Comparison of ENCODE assay signal across 8 mouse cellular contexts in the genomic region with DNA sequence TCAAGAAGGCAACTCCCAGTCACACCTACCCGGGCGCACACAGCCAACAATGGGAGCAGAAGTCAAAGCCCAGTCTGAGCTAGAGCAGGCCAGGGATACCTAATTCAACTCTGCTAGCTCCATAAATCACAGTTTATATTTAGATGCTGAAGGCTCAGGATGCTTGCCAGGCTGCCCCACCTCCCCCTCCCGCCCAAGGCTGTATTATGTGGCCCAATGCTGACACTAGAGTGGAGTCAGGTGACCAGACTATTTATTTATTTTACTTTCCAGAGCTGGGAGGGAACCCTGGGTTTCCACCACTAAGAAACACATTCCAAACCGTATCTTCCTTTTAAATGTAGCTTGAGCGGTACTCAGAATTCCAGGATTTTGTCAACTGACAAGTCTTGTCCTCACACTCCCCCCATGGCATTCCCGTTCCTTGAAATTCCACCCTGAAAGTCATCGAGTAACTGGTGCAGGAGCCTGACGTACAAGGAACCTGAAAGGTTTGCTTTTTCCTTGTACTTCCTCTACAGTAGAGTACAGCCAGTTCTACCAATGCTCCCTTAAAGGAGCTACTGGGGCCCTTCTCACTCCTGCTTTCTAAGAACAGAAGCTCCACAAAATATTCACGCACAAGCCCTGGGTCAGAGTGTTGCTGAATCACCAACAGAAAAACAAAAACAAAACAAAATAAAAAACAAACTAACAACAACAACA. TPM values are rescaled to one million over a fixed set of nuclear protein-coding genes. Genes with fewer than 3 reads are reported as not detected.
DNase-seq lines count a peak whose midpoint lies in the region; ATAC-seq lines count a peak whose summit lies in the region.

No protein-coding gene starts in this region.

- no peak overlapping the region for H3K27ac ChIP-seq in embryonic facial prominence, embryonic 12.5 days
- no peak overlapping the region for H3K27ac ChIP-seq in intestine, embryonic 15.5 days
- no peak overlapping the region for H3K27ac ChIP-seq in lung, embryonic 16.5 days (ENCODE audit: low read length)
- H3K27ac ChIP-seq in hindbrain, embryonic 16.5 days (ENCODE audit: low read depth, low read length) = no peak overlapping the region
- H3K27ac ChIP-seq in hindbrain, embryonic 12.5 days = no peak overlapping the region

- H3K4me3 ChIP-seq in embryonic facial prominence, embryonic 12.5 days = no peak overlapping the region
- no peak overlapping the region for H3K4me3 ChIP-seq in intestine, embryonic 15.5 days (replicated peaks)
- H3K4me3 ChIP-seq in lung, embryonic 16.5 days (ENCODE audit: low read length) = no peak overlapping the region
- H3K4me3 ChIP-seq in hindbrain, embryonic 16.5 days (ENCODE audit: low read length) = no peak overlapping the region
- H3K4me3 ChIP-seq in hindbrain, embryonic 12.5 days = no peak overlapping the region

- DNase-seq in NIH3T3 (ENCODE audit: low read depth) = peak; percentile 94
- no peak for DNase-seq in thymus, postnatal 10 days (ENCODE audit: low spot score in 2 of 2)
- no peak for DNase-seq in right cerebral cortex, adult 2 months (ENCODE audit: low spot score in 2 of 2)

- H3K4me2 ChIP-seq in embryonic facial prominence, embryonic 12.5 days (replicated peaks) = 0 out of 2 replicates have a peak overlapping the region, but pooled peaks have one; percentile 0
- H3K4me2 ChIP-seq in intestine, embryonic 15.5 days (replicated peaks) = no peak overlapping the region
- no peak overlapping the region; the same call in 1 of the 2 replicates for H3K4me2 ChIP-seq in lung, embryonic 16.5 days (ENCODE audit: low read depth, low read length)
- no peak overlapping the region for H3K4me2 ChIP-seq in hindbrain, embryonic 16.5 days (ENCODE audit: low read length)
- no peak overlapping the region for H3K4me2 ChIP-seq in hindbrain, embryonic 12.5 days (replicated peaks)

- peaks cover 15% of the 10 kb centered on the region for H3K36me3 ChIP-seq in embryonic facial prominence, embryonic 12.5 days
- H3K36me3 ChIP-seq in intestine, embryonic 15.5 days = peaks cover 7% of the 10 kb centered on the region; the same call in 1 of the 2 replicates
- H3K36me3 ChIP-seq in lung, embryonic 16.5 days (ENCODE audit: control insufficient read depth, insufficient read depth, low read length) = peaks cover 9% of the 10 kb centered on the region
- peaks cover 8% of the 10 kb centered on the region for H3K36me3 ChIP-seq in hindbrain, embryonic 16.5 days (ENCODE audit: control insufficient read depth, insufficient read depth, low read length)
- peaks cover 11% of the 10 kb centered on the region for H3K36me3 ChIP-seq in hindbrain, embryonic 12.5 days

- WGBS in embryonic facial prominence, embryonic 12.5 days = 58% methylated on average over 9 of the region's 9 CpGs
- WGBS in intestine, embryonic 15.5 days = 30% methylated on average over 9 of the region's 9 CpGs
- 22% methylated on average over 9 of the region's 9 CpGs for WGBS in lung, embryonic 16.5 days
- 82% methylated on average over 9 of the region's 9 CpGs for WGBS in hindbrain, embryonic 16.5 days
- WGBS in hindbrain, embryonic 12.5 days = 75% methylated on average over 9 of the region's 9 CpGs

- H3K9me3 ChIP-seq in embryonic facial prominence, embryonic 12.5 days = no peaks in the 10 kb centered on the region
- H3K9me3 ChIP-seq in intestine, embryonic 15.5 days = no peaks in the 10 kb centered on the region
- no peaks in the 10 kb centered on the region for H3K9me3 ChIP-seq in lung, embryonic 16.5 days (ENCODE audit: control insufficient read depth, low read length)
- H3K9me3 ChIP-seq in hindbrain, embryonic 16.5 days (ENCODE audit: control insufficient read depth, low read length) = no peaks in the 10 kb centered on the region
- H3K9me3 ChIP-seq in hindbrain, embryonic 12.5 days (replicated peaks) = no peaks in the 10 kb centered on the region

- peaks cover 10% of the 10 kb centered on the region; the same call in 1 of the 2 replicates for H3K4me1 ChIP-seq in embryonic facial prominence, embryonic 12.5 days
- H3K4me1 ChIP-seq in intestine, embryonic 15.5 days (replicated peaks) = peaks cover 6% of the 10 kb centered on the region
- peaks cover 12% of the 10 kb centered on the region for H3K4me1 ChIP-seq in lung, embryonic 16.5 days (replicated peaks; ENCODE audit: control insufficient read depth, insufficient read depth, low read length)
- H3K4me1 ChIP-seq in hindbrain, embryonic 16.5 days (ENCODE audit: control insufficient read depth, insufficient read depth, low read depth, low read length) = no peaks in the 10 kb centered on the region; the same call in 1 of the 2 replicates
- H3K4me1 ChIP-seq in hindbrain, embryonic 12.5 days = no peaks in the 10 kb centered on the region; the same call in 1 of the 2 replicates

- no peaks in the 10 kb centered on the region for H3K27me3 ChIP-seq in embryonic facial prominence, embryonic 12.5 days
- H3K27me3 ChIP-seq in intestine, embryonic 15.5 days (replicated peaks) = no peaks in the 10 kb centered on the region
- H3K27me3 ChIP-seq in lung, embryonic 16.5 days (ENCODE audit: control insufficient read depth, insufficient read depth, low read depth, low read length) = no peaks in the 10 kb centered on the region
- no peaks in the 10 kb centered on the region for H3K27me3 ChIP-seq in hindbrain, embryonic 16.5 days (replicated peaks; ENCODE audit: control insufficient read depth, insufficient read depth, low read length)
- no peaks in the 10 kb centered on the region for H3K27me3 ChIP-seq in hindbrain, embryonic 12.5 days

- no peak for ATAC-seq in embryonic facial prominence, embryonic 12.5 days (ENCODE audit: insufficient number of reproducible peaks, insufficient read depth, low FRiP score, low TSS enrichment)
- ATAC-seq in intestine, embryonic 15.5 days = peak; percentile 65
- peak; percentile 78 for ATAC-seq in lung, embryonic 16.5 days (ENCODE audit: low read depth)
- ATAC-seq in hindbrain, embryonic 16.5 days = no peak
- ATAC-seq in hindbrain, embryonic 12.5 days (ENCODE audit: low FRiP score) = no peak

- no peak overlapping the region for H3K9ac ChIP-seq in embryonic facial prominence, embryonic 12.5 days
- H3K9ac ChIP-seq in intestine, embryonic 15.5 days = no peak overlapping the region
- no peak overlapping the region for H3K9ac ChIP-seq in lung, embryonic 16.5 days (ENCODE audit: low read length)
- H3K9ac ChIP-seq in hindbrain, embryonic 16.5 days (ENCODE audit: low read depth, low read length) = no peak overlapping the region
- H3K9ac ChIP-seq in hindbrain, embryonic 12.5 days = no peak overlapping the region

RNA-seq across cellular contexts. Expression of a gene that starts 51.9 kb away (rescaled TPM):
- 142 and 146 TPM in 2 replicates for polyA plus RNA-seq in embryonic facial prominence, embryonic 12.5 days (2016; fragmentation: Nextera tagmentation; extraction: Ambion mirVana)
- polyA plus RNA-seq in intestine, embryonic 15.5 days (2015; fragmentation: Nextera tagmentation; extraction: Ambion mirVana) = 109 and 110 TPM in 2 replicates
- 125 and 130 TPM in 2 replicates for polyA plus RNA-seq in lung, embryonic 16.5 days (2015; fragmentation: Nextera tagmentation; extraction: Ambion mirVana)
- polyA plus RNA-seq in hindbrain, embryonic 16.5 days (2015; fragmentation: Nextera tagmentation; extraction: Ambion mirVana) = 86.0 and 95.9 TPM in 2 replicates
- 141 and 147 TPM in 2 replicates for polyA plus RNA-seq in hindbrain, embryonic 12.5 days (2016; fragmentation: Nextera tagmentation; extraction: Ambion mirVana)

Comparison
In these comparisons a context has a peak if more than half of its experiments do, and no peak if none do; other contexts are left out.
1. ATAC-seq: peak in intestine, embryonic 15.5 days (single experiment) and lung, embryonic 16.5 days (single experiment); none in embryonic facial prominence, embryonic 12.5 days (single experiment), hindbrain, embryonic 16.5 days (single experiment) and hindbrain, embryonic 12.5 days (single experiment).